Mouse (Mus musculus) adrenal gland, adult (tissue): ENCODE measurements at regions not wholly inside any gene's neighbourhood (a gene's known extent, or its start where the extent isn't known, plus 50 kb on each side); places are given as distances from the start of the nearest gene placed in this dataset.
"Not testable (repeated sequence)": the region's sequence is repeated elsewhere in the genome, so short reads cannot be mapped to it uniquely, and the experiment has no call there.

Experiments used
- DNase-seq, 2 experiments: peaks; one replicate each; pipeline ENCODE4 v3.0.0; 2022 to 2023; ENCODE audit warnings: low spot score in 1 of 2; ENCODE audit not compliant: inconsistent age in 2 of 2

DNA sequence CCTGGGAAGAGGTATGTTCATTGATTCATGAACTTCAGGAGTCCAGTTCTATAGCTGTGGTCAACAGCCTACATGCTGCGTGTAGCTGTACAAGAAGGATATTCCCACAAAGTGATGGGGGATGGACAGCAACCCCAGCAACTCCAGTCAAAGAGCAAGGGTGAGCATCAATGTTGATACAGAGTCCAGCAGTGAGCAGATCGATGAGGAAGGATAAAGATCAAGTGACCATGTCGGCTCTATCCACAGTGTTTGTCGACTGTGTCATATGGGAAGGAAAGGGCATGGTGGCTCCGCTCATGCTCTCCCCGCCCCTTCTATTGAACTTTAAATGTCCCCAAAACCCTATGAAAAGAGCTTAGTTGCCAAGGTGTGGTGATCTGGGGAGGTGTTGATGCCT is 196.6 kb downstream of the Fam43a start:
- DNase-seq: peak in 1 of 2 experiments; percentile 1

DNA sequence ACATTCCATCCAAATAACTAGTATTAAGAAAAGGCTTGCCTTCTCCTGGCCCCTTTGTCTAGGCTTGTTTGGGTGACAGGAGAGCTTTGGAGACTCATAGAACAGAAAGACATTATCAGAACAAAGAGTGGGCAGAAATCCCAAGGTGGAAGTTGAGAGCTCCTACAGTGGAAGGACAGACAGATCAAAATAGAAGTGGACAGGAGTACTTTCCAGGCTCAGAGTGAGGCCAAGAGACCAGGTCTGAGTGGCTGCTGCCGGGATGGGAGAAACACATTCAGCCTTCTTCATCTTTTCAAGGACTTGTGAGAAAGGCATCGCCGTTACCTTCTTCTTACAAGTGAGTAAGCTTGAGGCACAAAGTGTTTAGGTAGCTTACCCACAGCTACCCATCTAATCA is 197.5 kb downstream of the Fam43a start:
- peak in 1 of 2 experiments; percentile 2 for DNase-seq

DNA sequence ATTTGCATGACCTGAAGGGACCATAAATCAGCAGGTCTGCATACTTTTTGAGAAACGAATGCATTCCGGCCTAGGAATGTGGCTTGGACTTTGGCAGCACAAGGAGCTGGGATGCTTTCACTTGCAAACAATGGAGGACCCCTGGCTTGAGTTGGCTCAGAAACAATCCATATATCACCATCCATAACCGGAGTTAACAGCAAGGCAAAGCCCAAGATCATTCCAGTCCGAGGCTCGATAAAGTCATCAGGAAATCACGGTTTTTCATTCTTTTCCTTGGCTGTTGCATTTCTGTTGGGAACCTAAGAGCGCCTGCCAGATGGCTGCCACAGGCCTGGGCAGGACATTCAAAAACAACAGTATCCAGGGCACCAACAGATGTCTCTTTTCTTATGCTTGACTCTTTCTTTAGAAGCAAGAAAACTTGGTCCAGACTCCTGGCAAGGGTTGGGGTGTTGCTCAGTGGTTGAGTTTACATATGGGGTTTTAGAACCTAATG is 198.5 kb downstream of the Fam43a start:
- peak in 1 of 2 experiments; percentile 3 for DNase-seq

DNA sequence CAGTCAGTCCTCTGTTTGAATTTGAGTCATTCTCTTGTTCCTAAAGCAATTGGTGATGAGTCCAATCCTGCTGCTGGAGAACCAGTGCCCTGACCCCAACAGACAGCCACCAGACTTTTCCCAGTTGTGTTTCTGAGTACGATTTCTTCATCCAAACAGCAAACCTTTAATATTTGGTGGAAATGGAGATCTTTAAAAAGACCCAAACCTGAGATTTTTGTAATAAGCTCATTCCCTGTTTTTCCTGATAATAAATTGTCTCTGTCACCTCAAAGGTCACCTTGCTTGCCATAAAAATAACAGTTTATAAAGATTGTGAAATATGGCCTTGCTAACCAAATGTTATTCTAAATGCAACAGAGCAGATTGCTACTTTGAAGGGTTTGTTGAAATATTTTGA is 199.0 kb downstream of the Fam43a start:
- DNase-seq: peak in 1 of 2 experiments; percentile 53

DNA sequence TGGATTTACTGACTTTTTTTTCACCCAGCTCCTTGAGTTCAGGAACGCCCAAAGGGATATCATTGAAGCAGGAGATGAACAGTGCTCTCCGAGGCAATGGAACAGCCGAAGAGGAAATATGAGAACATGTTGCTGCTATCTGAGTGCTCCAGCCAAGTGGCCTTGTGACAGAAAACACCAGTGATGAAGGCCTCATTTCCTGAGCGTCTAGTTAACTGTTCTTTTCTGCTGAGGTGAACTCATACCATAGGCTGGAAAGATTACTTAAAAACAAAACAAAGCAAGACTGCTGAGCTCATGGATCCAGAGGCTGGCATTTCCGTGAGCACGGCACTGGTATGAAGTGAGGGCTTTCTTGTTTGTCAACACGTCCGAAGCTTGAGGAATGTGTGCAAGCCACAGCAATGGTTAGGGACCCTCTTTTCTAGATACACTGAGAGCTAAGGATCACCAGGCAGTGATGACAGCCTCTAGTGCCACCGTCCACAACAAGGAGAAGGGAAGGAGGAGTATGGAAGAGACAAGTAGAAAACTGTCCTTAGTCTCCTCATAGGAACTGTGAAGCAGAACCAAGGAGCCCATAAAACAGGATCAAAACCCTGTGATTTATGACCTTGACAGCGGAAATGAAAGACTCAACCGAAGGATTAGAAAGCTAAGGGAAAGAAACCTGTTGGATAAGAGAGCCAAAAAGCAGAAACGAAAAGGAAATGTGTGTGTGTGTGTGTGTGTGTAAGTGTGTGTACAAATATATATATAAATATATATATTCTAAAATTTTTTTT is 200.4 kb downstream of the Fam43a start:
- DNase-seq: peak; percentile 45 to 68

DNA sequence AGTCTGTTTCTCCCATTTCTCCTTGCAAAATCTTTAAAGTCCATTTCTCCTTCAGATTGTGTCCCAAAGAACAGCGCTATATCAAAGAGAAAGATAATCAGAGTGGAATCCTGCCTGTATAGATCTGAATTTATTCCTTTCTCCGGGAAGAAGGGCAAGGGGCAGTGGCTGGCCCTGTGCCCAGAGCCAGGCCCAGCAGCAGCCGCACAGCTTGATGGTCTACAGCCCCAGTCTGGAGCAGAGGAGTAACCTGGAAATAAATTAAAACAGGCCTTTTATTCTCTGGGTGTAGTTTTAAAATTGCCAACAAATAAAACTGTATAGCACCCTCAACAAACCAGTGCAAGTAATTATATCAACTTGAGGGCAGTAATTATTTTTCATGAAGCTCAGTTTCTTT is 204.5 kb downstream of the Fam43a start:
- DNase-seq: no peak

DNA sequence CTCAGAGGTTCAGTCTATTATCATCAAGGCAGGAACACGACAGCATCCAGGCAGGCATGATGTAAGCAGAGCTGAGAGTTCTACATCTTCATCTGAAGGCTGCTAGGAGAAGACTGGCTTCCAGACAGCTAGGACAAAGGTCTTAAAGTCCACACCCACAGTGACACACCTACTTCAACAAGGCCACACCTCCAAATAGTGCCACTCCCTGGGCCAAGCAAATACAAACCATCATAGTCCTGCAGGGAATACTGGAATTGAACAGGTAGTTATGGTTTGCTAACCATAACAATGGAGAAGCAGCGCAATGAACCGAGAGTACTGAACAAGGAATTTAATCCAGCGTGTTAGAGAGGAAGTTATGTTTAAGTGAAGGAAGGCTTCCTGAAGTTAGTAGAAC is 206.7 kb downstream of the Fam43a start:
- DNase-seq: not testable (repeated sequence)

DNA sequence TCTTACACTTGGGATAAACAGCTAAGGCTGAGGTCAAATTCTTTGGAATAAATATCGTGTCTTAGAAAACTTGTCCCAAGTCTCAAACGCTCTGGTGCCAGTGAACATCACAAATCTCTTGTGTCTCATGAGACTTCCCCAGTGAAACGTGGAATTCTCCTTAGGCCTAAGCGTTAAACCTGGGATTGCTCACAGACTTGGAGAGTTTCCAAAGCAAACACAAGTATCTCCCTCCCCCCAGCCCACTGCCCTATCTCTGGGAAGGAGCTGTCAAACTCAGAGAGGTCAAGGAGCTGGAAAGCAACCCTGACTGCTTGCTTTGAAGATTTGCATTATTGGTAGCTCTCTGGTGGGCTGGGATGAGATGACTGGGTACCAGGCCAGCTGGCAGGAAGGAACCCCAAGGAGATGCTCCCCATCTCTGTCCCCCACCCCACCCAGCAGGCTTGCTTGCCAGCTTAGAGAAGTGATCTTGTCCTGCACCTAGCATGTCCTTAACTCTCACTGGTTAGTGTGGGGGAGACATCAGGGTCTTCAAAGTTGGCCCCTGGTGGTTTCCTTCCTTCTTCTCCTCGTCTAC is 219.1 kb downstream of the Fam43a start:
- DNase-seq: peak; percentile 31 to 65

DNA sequence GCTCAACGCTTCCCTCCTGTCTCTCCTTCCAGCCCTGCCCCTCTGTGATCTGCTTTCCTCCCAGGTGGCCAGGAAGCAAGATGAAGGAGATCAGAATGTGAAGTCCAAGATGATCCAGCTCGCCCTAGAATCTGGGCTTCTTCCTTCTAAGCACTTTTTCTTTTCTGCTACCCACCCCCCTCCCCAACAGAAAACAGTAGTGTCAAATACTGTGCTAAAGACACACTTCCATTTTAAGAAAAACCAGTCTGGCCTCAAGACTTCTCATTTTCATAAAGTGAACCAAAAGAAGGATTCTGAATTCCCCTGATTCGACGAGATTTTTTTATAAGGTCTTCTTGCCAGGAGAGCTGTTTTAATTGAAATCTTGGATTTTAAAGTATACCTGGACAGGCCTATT is 219.8 kb downstream of the Fam43a start:
- no peak for DNase-seq

DNA sequence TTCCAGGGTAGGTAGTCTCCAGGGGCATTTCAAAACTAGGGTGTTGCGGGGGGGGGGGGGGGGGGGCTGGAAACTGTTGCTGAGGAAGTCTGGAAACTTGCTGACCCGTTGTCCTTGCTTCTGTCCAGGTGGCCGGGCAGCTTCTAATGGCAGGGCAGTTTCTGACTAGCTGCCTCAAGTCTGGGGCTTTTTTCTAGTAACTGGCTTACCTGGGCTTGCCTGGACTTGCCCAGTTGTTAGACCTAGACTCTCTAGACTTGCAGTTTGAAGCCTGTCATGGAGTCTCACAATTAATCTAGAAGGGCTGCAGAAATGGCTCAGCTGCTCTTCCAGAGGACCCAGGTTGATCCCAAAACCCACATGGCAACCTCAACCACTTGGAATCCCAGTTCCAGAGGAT is 220.7 kb downstream of the Fam43a start:
- no peak for DNase-seq

DNA sequence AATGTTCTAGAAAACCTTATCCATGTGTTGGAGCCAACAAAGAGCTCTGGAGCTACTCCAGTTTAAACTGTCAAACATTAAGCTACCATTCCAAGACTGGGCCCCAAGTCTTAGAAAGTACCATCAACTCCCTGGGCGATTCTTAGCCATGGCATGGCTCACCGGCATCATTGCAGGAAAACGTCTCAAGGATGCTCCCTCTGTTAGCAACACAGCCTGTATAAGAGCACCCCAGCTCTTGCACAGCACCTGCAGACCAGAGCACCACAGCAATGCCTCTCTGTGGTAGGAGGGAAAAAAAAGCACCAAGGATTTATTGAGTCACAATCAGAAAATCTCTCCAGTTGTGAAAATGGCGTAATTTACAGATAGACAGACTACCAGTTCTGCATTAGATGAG is 221.2 kb downstream of the Fam43a start:
- no peak for DNase-seq

DNA sequence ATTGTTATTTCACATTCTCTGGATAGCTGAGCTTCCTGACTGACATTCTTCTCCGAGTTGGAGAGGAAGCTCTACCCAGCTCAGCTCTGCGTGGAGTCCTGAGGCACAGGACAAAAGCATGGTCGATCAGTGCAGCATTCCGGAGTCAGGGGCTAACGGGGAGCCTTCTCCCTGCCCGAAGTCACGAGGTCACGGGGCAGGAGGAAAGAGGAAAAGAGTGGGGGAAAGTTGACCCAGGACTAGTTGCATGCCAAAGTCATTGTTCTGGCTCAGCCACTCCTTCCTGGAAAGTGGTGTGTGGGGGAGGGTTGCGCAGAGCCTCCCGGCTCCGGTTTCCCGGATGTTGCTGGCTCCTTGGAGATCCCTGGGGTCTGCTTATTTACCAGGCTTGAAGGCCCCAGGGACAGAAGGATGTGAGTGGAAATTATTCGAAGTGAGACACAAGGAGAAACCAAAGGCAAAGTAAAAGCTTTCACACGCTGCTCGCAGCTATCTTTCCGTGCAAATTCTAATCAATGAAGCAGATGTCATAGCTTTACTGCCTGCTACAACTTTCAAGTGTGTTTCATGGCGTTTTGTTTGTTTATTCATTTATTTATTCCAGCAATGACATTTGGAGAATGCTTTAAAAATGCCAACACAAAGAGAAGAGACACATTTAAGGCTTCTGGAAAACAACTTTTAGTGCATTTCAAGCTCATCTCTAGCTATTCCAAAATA is 221.8 kb downstream of the Fam43a start:
- DNase-seq: peak; percentile 58 to 86

DNA sequence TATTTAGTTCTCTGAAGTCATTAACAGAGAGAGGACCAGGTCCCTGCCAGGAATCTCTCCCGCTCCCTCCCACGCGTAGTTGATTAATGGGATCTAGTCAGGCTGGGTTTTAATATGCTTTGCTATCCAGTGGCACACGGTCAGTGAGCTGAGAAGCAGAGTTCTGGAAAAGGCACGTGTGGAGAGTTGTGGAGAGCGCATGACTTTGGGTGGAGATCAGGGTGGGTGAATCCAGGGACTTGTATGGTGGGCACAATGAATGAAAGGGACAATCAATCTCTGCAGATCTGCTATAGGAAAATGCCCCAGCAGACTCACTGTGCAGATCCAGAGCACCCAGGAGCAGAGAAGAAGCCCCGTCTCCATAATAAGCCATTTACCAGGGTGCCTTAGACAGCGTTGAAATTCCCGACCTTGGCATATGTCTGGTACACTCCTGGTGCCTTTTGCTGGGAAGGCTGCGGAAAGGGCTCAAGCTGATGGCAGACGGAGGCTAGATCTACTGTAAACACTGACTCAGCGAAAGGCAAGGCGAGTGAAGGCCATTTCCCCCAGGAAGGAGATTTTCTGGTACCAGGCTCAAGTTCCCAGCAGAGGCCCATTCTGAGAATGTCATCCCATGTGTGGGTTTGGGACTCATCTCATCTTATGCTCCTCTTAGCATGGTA is 222.5 kb downstream of the Fam43a start:
- DNase-seq: peak; percentile 71 to 87

DNA sequence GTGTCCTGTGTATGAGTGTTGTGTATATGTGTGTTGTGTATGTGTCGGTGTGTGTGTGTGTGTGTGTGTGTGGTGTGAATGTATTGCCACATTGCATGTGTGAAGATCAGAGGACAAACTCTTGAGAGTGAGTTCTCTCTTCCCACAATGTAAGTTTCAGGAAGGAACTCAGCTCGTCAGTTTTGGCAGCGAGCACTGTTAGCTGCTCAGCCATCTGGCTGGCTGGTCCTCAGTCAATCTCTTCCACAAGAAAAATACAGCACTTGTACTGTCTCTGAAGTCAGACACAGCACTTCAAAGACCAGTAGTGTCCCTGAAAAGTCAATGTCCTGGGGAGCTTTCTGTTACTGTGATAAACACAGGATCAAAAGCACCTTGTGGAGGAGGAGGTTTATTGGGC is 226.6 kb downstream of the Fam43a start:
- peak; percentile 46 to 72 for DNase-seq

DNA sequence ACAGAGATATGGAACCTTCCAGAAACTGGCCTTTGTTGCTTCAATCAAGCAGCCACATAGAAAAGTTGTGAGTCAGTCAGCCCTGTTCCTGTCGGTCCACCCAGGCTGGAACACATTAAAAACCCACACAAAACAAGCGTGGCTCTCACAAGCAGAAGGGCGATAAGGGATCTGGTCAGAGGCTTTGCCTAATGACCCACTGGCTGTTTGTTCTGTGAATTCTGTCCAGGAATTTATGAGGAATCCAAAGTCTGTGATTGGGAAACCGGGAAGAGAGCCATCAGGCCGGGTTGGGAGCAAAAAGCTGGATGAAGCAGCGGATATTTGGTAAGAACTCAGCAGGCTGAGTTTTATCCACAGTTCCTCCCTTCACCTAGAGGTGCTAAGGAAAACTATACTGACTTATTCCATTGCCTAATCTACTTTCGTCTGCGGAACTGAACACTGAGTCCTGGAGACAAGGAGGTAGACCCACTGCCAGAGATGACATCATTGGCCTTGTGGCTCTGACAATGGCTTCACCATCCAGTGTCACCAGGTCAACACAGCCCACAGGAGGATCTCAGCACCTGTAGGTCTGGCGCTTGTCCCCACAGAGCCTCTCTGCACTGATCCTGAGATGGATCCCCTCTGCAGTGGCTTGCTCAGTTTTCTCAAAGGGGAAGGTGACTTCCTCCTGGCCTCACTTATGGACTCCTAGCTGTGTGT is 228.5 kb downstream of the Fam43a start:
- DNase-seq: peak; percentile 24 to 57

DNA sequence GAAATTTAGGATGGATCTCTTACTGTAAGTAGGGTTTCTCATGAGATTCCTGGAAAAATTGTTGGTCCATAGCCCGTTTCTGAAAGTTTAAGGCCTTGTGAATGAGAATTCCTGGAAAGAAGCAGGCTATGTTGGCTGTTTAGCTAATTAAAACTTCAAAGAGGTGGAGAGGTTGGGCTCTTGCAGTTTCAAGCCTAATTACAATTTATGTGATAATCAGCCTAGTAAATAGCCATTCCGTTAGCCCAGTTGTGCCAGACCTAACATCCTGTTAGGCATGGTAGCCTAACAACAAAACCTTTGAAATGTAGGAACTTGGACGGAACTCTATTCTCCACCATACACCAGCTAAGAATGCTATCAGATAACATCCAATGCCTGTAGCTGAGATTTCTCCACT is 235.0 kb downstream of the Fam43a start:
- no peak for DNase-seq

DNA sequence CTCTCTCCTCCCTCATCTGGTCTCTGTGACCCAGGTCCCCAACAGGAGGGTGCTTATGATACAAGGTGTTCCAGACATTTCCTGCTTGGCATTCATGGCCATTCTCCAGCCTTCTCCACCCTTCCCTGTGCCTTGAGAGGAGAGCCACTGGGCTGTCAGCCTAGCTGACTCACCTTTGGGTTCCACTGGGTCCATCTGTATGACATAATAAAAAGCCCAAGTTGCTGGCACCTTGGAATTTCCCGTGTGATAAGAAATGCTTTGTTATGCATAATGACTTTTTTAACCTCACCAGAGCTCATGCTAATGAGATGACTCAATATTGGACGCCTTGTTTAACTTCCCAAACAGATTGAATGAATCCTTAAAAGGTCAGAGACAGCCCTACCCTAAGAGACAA is 236.2 kb downstream of the Fam43a start:
- no peak for DNase-seq

DNA sequence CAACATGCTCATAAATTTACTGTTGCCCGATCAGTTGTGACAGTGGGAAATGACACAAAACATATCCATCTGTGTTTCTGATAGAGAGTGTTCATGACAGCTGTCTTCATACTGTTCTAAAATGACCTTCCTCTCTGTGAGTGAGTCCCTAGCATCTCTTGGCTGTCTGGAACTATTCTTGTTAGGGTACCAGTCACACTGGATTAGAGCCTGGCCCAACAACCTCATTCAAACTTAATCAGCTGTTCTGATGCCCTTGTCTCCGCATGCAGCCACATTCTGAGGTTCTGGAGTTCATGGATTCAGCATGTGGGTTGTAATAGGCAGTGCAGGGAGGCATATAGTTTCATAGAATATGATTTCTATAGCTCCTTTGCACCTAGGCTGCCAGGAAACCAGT is 238.4 kb downstream of the Xxylt1 start:
- no peak for DNase-seq

DNA sequence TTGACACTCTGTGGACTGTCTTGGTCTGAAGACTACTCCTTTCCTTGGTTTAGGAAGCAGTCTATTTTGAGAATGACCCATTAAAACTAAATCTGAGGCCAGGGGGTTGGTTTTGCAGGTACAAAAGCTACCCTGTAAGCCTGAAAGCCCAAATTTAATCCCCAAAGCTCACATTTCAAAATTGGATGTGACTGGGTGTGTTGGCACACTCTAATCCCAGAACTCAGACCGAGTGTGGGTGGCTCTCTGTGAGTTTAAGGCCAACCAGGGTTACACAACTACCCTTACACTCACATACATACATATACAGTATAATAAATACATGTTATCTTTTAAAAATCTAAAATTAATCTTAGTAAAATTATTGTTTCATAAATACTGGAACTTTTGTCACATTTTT is 228.6 kb downstream of the Xxylt1 start:
- DNase-seq: no peak

DNA sequence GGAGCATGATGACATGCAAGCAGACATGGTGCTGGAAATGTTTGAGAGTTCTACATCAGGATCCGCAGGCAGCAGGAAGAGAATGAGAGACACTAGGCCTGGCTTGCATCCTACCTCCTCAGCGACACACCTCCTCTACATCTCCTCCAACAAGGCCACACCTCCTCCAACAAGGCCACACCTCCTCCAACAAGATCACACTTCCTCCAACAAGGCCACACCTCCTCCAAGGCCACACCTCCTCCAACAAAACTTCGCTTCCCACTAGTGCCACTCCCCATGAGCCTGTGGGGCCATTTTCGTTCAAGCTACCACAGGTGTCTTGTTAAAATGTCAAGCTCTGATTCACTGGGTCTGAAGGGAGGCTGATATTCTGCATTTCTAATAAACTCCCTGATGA is 226.5 kb downstream of the Xxylt1 start:
- no peak for DNase-seq

DNA sequence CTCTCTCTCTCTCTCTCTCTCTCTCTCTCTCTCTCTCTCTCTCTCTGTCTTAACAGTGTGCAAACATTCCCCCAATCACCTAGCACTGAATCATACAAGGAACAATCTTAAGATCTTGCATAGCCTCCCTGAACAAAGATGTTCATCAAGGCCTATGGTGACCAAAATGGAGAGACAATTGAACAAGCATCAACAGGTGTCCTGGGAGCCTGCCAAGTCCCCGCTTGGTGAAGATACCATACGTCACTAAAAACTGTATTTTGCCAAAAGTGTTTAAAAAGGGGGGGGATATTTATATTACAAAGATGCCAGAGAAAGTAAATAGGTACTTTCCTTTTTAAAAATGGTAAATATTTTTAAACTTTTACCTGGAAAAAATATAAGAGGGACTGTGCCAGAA is 223.6 kb downstream of the Xxylt1 start:
- no peak for DNase-seq
